Mouse (Mus musculus): ENCODE data around the gene Slit3.

DNA sequence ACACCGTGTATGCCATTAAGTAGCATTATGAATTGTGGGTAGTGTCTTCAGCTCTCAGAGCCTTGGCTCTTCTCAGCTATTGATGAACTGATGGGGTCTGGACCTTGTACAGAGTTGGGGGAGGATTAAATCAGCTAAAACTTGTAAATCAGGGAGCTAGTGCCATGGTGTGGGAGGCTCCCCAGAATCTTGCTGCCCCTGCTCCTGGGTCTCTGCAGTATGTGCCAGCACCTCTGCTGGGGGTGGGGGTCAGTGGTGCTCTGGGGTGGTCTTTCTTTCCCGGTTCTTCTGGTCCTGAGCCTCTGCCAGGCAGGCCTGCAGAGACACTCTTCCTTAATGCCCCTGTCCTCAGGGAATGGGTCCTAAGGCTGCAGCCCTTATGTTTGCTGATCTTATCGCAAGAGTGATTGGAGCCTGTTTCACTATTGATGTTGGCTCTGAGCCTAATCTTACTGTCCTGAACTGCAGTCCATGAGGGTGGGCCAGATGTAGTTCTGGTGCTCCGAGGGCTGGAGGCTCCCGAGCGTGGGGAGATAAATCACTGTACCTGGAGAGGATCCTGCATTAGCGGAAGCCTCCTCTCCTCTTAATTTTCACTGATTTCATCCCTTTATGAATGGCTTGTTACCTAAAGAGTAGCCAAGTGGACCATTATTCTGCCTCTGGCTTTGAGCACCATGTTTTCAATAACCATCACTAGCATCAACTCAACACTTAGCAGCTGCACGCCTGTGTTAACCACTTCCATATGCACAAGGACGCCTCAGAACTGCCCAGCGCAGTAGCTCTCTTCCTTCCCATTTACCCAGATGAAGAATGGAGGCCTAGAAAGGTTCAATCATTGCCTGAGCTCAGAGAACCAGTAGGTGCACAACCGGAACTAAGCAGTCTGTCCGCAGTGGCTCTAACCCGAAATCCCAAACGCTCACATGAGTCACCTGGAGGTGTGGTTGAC is 90.0 kb downstream of the Slit3 start:
- TF ChIP-seq GATA1 (IDR thresholded peaks at IDR 0.05; ENCODE audit: borderline replicate concordance, low read length) = no peak
- TF ChIP-seq FLI1 (IDR thresholded peaks at IDR 0.05; ENCODE audit: low read length) = no peak
